Mouse (Mus musculus): Measurements from ENCODE around the gene Atp1a4. TPM values are rescaled to one million over a fixed set of nuclear protein-coding genes. Genes with fewer than 3 reads are reported as not detected.

Gene Atp1a4
- total RNA-seq (2023) = not detected

GRCm38 (mm10) chr1:172258314-172258713 lies at the start of gene Atp1a4:
TSS of gene Atp1a4 (minus strand) at chr1:172258414.

DNA sequence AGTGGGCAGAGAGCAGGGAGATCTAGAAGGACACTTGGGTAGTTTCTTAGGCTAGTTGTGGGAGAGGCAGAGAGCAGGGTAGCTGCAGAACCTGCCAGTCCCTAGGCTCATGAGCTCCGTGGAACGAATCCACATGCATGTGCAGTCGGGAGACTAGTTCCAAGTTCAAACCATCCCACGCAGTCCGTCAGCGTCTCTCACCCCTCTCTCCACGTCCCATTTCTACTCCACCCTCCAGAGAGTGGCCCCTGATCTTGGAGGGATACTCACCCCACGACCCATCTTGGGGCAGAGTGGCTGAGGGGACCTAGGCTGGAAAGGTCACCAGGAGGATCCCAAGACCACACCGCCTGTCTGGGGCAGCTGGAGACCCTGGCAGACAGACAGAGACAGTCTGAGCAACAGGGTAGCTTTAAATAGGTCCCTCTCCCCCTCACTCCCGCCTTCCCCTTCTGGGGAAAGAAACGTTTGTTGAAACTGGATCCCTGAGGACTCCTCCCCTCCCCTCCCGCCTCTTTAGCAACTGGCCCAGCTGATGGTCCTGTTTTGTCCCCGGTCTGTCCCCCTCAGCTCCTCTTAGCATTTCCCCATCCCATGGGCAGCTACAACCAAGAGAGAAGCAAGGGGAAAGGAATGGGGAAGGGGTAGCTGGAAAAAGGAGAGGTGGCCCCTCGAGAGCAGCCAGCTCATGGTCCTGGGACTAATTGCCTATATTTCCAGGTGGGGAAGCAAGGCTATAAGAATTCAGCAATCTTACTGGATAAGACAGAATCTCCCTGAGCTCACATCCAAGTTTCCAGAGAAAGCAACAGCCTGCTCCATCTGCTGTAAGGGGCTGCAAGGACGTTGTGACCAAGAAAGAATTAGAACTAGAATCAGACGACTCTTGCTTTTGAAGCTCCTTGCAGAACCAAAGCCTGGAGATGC lies 39.7 kb upstream of the Atp1a4 start, which contains the start of gene Atp1a2:
TSS of gene Atp1a2 (minus strand) at position 454 of the 927 bp plus-strand sequence.

DNA sequence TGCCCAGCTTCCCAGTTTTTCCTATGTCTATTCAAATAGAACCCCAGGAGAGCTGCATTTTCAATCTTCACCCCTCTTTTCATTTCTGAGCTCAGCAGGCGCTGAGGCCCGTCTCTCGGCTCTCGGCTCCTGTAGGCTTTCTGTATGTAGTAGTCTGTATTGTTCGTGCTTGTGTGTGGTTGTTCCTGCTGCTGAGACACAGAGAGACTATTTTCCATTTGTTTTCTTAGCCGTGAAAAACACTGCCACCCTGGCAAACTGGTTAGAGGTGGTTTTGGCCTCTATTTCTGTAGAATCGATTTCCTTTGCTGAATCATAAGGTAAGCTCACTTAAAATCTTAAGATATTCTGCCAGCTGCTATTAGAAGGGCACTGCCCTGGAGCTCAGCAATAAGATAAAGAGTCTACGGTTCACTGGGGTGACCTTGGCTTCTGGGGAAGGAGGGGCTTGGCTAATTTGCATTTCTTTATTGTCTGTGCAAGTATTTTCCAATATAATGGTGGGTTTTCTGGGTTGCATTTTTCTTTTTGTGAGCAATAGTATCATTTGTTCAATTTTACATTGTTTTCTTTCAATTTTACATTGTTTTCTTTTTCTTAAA lies 3.4 kb upstream of the Atp1a4 start, which contains the start of gene Igsf8:
TSS of gene Igsf8 (plus strand) at position 165 of the 602 bp plus-strand sequence.

GRCm38 (mm10) chr1:172219451-172220406 lies 38.5 kb downstream of the Atp1a4 start, which contains the start of gene Casq1:
TSS of gene Casq1 (minus strand) at chr1:172219868.

GRCm38 (mm10) chr1:172206141-172206917 lies 51.9 kb downstream of the Atp1a4 start, which contains the start of gene Pea15a:
TSS of gene Pea15a (minus strand) at chr1:172206804.

Other genes with a start within 250 kb of the Atp1a4 start
- 1 to 10 TPM; 1.5 to 3.1 TPM for gene Vangl2, start 230.0 kb downstream of the Atp1a4 start, total RNA-seq (2023)
- not detected for gene Nhlh1, start 200.8 kb downstream of the Atp1a4 start, total RNA-seq (2023)
- gene Copa, start 175.9 kb downstream of the Atp1a4 start, total RNA-seq (2023) = 100 to 1,000 TPM; 172 to 193 TPM
- 100 to 1,000 TPM; 145 to 154 TPM for gene Ncstn, start 175.6 kb downstream of the Atp1a4 start, total RNA-seq (2023)
- gene Pex19, start 131.7 kb downstream of the Atp1a4 start, total RNA-seq (2023) = 10 to 100 TPM; 31.0 to 34.1 TPM
- gene Dcaf8, start 110.3 kb downstream of the Atp1a4 start, total RNA-seq (2023) = 10 to 100 TPM; 76.2 to 78.4 TPM
- gene Pea15a, start 51.6 kb downstream of the Atp1a4 start, total RNA-seq (2023) = 10 to 100 TPM; 77.4 to 80.5 TPM
- gene Casq1, start 38.5 kb downstream of the Atp1a4 start, total RNA-seq (2023) = not detected
- 10 to 100 TPM; 83.8 to 85.9 TPM for gene Igsf8, start 3.2 kb upstream of the Atp1a4 start, total RNA-seq (2023)
- not detected for gene Atp1a2, start 39.6 kb upstream of the Atp1a4 start, total RNA-seq (2023)
- 1 to 10 TPM; 3.8 to 5.8 TPM for gene Kcnj9, start 70.9 kb upstream of the Atp1a4 start, total RNA-seq (2023)
- gene Kcnj10, start 82.8 kb upstream of the Atp1a4 start, total RNA-seq (2023) = 10 to 100 TPM; 55.8 to 57.9 TPM
- 10 to 100 TPM; 17.6 to 18.1 TPM for gene Pigm, start 118.1 kb upstream of the Atp1a4 start, total RNA-seq (2023)
- 1 to 10 TPM; 5.1 to 7.0 TPM for gene Slamf9, start 216.9 kb upstream of the Atp1a4 start, total RNA-seq (2023)
- 1 to 10 TPM; 3.1 to 5.5 TPM for gene Igsf9, start 223.4 kb upstream of the Atp1a4 start, total RNA-seq (2023)
- 100 to 1,000 TPM; 352 to 361 TPM for gene Tagln2, start 241.6 kb upstream of the Atp1a4 start, total RNA-seq (2023)